Mouse (Mus musculus) right cerebral cortex, postnatal 4 days (tissue): Measurements from ENCODE around the gene Mfsd11.
A peak's percentile ranks its signal among the peaks of the same experiment; 100 is the strongest.
"Not testable (repeated sequence)": the region's sequence is repeated elsewhere in the genome, so short reads cannot be mapped to it uniquely, and the experiment has no call there.

ENCODE experiments used
- DNase-seq: peaks from one replicate; pipeline ENCODE4 v3.0.0-alpha.2; 2022

The Mfsd11 gene

DNA sequence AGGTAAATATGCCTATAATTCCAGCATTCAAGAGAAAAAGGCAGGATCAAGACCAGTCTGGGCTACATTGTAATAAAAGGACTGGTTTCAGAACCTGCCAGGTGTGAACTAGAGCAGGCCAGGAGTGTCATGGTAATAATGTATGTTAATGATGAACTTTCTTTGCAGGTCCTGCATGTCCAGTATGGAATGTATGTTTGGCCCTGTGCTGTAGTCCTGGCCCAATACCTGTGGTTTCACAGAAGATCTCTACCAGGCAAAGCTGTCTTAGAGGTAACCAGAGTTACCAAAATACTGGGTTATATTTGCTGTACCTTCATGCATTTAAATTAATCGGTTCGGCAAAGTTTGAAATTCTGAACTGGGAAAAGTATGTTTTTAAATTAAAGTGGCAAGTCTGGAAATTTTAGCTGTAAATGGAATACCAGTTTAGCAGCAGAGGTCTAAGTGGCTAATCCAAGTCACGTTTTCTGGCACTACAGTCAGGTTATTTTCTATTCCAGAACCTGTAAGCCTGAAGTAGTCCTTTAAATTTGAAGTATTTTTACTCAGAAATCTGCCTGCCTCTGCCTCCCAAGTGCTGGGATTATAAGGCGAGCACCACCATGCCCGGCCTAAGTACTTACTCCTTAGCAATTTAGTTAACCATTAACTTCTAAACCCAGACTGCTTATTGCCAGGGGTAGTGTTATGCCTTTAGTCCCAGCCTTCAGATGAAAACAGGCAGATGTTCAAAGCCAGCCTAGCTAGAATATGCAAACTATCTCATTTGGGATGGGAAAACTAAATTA, 4.0 kb upstream of the Mfsd11 start:
- no peak for DNase-seq

DNA sequence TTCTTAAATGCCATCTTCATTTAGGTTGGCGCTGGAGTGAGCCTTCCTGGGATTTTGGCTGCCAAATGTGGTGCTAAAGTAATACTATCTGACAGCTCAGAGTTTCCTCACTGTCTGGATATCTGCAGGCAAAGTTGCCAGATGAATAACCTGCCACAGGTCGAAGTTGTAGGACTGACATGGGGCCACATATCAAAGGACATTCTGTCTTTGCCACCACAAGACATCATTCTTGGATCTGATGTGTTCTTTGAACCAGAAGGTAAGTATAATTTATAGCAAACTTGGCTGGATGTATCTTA, 3.4 kb upstream of the Mfsd11 start:
- not testable (repeated sequence) for DNase-seq

DNA sequence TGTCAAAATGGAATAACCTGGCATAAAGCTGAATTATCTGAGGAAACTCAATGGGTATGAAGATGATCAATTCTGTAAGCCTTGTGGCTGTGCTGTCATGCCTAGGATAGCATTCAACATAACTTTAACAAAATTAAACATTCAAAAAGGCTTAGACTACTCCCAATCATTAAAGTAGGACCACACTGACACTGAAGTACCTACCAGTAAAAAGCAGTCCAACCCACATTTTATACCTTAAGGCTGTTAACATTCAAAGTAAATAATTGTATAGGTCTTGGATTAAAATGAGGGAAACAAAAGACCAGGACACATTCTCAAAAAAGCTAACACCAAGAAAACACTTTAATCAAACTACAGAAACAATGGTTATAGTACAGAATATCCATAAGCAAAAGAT, 2.7 kb upstream of the Mfsd11 start:
- no peak for DNase-seq

DNA sequence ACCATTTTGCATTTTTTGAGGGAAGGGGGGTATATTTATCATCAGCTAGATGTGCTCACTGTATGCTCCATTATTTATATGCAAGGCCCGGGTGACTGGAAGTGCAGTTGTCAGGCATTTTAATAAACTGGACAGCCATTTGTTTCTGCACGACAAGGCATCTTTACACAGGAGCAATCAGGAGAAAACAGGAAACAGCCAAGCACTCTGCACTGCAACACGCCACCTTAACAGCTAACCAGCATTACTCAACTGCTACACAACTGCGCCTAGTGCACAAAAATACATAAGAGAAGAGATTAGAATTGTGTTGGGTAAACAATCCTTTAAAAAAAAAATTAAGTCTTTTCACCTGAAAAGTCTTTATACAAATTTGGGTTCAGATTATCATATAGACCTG, 2.2 kb upstream of the Mfsd11 start:
- no peak for DNase-seq

DNA sequence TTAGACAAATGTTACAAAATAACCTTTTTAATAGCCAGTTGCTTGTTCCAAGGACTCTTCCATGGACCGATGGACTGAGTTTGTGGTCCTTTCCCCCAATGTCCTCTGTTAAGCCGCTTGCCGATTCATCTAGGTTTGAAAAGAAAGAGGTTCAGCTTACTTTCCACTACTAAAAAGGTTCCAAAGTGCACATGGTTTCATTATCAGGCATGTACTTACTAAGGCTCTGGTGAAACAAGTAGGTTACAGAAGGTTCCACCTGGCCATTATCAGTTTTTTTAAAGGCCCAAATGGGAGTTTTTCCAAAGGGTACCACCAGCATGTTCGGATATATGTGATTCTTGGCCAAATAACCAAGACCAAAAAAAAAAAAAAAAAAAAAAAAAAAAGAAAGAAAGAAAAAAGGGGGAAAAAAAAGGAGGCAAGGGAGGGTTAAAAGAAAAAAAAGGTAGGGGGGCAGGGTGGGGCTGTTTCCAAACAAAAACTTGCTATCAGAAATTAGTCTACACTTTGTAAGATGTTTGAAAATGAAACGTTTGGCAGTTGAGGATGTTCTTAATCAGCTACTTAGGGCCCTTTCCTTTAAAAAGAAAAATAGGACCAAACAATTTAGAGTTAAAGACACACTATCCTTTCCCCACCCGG, 1.3 kb upstream of the Mfsd11 start:
- no peak for DNase-seq

DNA sequence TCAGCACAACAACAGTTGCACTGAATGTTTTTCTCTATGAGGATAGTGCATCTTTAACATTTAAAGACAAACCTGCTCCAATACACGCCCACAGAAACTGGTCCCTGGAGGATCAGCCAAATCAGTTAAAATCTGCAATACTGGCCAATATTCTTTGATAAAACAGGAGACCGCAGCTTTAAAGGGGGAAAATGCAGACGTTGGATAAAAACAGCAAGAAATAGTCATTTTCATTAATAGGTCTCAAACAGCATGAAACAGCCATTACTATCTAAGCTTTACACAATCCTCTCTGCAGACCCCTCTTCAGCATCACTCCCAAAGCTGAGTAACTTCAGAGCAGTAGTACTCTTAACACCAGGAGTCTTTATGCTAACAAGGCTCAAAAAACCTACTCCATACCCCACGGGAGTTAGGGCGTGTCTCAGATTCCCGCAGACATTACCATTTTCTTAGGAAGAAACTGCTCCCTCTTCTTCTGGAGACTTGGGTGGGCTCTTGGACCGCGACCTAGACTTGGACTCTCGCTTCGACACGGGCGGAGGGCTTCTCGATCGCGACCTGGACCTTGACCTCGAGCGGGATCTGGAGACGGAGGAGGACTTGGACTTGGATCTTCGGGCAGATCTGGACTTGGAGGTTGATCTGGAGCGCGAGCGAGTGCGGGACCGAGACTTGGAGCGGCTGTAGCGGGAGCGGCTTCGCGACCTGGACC, 507 bp upstream of the Mfsd11 start:
- no peak for DNase-seq

DNA sequence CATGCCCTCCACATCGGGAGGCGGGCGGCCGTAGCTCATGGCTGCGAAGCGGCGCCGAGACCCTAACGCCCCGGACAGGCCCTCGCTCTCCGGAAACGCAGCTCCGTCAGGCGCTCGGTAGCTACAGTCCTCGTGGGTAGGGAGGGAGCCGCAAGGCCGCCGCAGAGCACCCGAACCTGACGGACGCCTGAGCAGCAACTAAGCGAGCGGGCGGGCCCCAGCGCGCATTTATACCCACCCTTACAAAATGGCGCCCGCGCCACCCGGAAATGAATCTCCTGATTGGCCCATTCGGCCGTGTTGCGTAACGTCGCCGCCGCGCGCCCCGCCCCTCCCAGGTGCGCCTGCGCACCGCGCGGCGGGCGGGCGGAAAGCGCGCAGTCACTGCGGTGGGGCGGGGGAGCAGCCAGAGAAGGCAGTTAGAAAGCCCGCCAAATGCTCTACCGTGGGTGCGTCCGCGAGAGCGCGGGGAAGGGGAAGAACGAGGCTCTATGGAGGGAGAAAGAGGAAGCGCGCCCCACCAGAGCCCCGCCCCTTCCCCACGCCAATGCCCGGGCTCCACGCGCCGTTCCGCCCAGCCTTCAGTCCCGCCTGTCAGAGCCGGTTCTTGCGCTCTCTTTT, 761 bp downstream of the Mfsd11 start, which contains the start of gene Srsf2:
Gene Srsf2, minus strand, starts transcription at position 204 of the 621 bp plus-strand sequence.
- peak; percentile 97 for DNase-seq

DNA sequence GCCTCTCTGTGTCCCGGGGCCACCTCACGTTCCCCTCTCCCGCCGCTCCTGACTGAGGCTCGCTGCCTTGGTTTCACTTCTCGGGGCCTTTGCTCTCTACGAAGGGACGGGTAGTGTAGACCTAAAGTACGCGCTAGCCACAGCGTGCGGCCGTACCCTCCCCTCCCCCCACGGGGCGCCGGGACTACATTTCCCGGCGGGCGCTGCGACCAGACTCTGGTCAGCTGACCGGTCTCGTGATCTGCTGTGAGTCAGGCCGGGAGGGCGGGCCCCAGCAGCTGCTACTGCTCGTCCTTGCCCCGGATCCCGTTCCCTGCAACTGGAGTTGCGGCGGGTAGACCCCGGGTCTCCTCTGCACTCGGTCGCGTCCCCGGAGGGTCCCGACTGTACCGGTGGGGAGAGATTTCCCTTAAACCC, 1.3 kb downstream of the Mfsd11 start:
- peak; percentile 98 for DNase-seq

DNA sequence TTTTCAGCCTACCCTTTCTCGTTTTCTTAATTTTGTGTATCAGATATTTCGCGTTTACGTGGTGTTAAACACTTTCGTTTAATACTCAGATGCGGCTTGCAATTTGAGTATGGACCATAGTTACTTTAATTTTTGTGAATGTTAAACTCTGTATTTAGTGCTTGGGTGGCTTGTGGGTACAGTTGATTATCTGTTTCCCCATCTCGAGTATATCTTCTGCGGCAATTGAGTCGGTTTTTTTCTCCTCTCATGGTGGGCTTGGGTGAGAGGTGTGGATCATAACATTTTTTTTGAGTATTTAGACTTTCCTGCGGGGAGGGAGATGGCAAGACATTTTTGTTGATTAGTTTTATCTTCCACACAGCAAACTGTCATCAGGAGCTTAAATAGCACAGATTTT, 2.0 kb downstream of the Mfsd11 start:
- DNase-seq = no peak

DNA sequence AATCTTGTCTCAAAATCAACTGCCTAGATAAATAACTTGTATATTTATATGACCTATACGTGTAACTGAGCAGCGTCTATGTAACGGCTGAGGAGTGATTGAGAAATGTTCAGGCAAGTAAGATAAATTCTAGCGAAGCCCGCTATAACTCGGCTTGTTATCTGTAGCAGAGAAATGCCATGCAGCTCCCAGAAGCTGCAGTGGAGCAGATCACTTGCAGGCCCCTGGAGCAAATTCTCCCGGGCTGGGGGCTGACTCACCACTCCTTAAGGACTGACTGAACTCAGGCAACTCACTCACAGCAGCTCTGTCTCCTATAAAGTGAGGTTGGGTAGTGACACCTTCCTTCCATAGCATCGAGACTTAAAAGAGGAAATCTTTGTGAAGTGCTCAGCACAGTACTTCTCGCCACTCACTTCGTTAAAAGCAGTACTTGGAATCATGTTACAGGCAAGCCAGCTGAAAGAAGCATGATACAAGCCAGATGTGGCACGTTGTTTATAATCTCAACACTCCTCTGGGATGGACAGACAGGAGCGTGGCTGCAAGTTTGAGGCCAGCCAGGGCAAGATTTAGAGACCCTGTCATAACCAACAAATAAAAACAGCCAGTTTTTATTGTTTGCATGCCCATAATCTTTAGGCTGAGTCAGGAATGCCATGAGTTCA, 5.1 kb downstream of the Mfsd11 start:
- no peak for DNase-seq

DNA sequence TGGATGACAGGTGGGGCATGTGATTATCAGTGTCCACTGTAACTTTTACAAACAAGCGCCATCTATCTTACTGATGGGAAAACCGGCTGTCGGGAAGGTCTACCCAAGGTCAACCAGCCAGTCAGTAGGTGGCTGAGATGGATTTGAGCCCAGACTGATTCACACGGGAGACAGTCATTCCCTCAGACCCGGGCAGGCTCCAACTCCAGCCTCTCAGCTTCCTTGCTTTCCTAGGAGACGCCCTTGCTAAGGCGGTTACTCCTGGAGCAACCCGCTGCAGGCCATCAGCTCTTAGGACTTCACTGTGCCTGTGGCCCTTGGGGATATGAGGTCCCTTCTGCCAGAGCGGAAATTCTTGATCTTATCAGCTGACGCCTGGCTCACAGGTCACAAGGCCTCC, 12.2 kb downstream of the Mfsd11 start:
- no peak for DNase-seq

DNA sequence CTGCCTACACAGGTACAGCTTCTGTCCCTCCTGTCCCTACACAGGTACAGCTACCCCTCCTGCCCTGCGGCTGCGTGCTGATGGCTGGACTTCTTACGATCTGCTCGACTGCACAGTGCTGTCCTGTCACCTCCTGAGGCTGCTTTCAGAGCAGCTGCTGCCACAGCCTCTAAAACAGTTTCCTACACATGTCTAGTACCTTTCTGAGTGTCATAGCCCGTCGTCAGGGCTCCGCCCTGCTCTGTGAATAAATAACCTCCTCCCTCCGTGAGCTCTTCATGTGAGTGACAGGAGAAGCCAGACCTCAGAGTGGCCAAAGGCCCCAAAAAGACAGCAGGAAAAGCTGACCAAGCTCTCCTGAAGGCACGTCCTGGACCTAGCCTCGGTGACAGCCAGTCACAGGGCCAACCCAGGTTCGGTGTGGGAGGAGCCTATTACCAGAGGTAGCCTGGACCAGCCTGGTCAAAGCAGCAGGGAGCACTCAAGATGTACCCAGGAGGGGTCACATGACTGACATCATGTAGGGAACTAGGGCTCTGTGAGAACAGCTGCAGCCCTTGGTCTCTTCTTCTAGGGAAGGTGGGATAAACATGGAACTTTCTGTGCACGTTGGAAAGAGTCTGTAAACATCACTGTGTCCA, 13.8 kb downstream of the Mfsd11 start:
- no peak for DNase-seq

DNA sequence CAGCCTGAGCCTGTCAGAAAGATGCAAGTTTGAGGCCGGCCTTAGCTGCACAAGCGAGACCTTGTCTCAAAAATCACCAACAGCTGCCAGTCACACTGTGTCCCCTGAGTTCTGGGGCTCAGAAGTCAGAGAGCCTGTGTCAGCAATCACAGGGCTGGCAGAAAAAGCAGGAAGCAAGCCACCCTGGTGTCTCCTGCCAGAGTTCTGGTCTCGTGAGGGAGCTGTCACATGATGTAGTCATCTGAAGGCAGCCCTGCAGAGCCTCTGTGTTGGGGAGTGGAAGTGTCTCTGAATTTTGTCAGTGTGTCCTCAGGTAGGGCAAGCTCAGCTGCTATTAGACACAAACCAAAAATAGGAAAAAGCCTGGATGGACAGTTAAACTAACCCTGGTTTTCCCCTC, 15.9 kb downstream of the Mfsd11 start:
- no peak for DNase-seq

DNA sequence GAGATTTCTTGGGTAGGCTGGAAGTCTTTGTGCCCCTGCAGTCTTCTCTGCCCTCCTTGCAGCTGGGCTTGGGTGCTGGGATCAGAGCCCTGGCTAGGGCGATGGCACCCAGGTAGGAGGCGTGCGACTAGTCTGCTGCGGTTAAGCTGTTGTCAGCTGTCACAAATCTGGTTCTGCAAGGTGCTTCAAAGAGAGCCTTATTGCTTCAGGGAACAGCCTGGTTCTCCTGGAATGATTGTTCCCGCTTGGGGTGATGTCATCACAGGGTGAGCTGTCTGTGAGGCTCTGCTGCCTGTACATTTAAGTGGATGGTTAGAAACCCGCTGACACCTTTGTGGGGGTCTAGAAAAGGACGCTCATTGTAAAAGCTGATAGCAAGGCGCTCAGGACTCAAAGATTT, 17.0 kb downstream of the Mfsd11 start:
- DNase-seq = no peak

DNA sequence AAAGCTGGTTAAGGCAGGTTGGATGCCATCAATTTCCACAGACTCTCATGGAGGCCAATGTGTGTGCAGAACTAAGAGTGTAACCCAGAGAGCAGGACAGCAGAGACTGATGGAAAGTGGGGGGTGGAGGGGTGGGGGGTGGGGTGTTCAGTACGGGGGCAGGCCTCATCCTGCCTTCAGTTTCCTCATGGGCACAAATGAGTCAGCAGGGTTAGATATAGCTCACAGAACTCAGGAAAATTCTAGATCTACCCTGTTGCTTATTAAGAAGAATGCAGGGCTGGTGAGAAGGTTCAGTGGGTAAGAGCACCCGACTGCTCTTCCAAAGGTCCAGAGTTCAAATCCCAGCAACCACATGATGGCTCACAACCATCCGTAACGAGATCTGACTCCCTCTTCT, 17.4 kb downstream of the Mfsd11 start:
- DNase-seq = no peak

DNA sequence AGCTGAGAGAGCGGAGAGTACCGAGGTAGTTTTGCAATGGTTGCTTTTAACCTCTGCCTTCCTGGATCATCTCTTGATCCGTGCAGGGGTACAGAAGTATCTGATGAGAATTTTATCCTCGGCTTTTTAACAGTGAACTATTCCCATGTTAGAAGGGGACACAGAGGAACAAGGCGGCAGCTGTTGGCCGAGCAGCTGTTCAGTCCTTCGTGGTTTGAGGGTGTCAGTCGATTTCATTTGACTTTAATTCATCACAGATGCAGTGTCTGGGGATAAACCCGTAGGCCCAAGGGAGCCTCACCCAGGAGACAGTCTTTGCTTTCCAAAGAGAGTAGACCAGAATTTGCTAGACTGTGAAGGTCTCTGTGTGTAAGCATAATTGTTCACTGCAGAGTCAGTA, 19.3 kb downstream of the Mfsd11 start:
- no peak for DNase-seq

DNA sequence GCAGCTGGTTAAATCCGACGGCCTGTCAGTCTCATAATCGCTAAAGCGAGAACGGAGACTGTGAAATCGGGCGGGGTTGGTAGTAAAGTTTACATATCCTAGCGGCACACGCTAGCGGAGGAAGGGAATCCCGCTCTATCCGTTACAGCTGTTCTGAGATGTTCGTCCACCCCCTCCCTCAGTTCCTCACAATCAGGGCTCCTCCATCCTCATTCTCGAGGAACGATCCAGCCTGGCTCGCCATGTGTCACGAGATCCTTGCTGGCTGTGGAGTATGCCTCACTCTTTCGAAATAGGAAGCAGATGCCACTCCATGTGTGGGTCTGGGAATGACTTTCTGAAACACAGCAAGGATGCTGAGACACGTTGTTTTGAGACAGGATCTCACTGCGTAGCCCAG, 21.7 kb downstream of the Mfsd11 start:
- no peak for DNase-seq

DNA sequence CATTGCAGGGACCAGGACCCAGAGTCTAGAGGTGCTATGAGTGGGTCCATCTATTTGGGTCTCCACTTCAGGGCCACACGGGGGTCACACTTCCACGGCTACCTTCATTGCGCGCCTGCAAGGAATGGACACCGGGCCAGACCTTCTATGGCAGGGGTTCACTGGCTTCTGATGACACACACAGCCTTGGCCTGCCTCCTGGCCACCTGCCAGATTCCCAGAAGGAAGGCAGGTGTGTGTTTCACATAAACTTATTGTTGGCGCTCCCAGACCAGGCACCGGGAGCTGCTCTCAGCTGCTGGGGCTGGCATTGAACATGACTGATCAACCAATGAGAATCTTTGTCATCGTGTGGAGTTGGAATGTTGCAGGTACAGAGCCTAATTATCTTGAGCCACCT, 26.2 kb downstream of the Mfsd11 start:
- no peak for DNase-seq

DNA sequence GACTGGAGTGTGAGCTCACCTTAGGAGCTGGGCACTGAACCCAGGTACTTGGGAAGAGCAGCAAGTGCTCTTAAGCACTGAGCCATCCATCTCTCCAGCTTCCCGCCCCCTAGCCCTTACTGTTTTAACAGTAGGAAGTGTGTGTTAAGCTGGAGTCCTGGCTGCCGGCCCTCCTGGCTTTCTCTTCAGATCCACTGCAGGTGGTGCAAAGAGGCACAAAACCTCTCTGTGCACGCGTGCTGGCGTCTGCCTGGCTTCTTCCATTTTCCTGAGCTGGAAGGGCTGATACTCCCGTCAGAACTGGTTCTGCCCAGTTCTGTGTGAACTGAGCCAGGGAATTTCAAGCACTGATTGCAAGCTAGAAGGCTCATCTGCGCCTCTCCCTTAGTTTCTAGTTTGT, 28.6 kb downstream of the Mfsd11 start:
- DNase-seq = no peak

DNA sequence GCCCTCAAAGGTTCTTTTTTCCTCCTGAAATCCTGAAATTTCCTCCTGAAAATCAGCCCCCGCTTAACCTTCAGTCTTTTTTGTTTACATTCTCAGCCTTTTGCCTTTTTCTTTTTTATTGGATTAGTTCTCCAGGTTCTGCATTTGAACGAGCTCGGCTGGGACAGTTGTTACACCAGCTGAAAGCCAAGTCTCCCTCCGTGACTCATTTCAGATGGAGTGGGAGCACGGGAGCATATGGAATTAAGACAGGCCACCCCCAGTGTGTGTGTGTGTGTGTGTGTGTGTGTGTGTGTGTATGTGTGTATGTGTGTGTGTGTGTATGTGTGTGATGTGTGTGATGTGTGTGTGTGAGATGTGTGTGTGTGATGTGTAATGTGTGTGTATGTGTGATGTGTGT, 29.2 kb downstream of the Mfsd11 start:
- DNase-seq = no peak

DNA sequence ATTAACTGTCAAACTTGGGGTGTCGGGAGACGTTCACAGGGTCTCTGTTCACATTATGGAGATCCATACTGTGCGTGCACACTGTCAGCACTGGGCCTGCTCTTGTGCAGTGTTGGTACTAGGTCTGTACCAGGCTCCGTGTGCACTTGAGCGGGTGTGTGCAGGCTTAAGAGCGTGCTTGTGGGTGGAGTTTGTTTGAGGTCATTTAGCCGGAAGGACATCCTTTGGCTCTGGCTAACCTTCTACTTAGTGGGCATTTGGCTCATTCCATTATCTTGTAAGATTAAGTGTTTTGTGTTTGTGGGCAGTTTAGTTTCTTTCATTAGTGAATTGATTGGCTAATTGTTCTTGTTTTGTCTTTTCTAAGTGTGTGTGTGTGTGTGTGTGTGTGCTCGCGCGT, 30.2 kb downstream of the Mfsd11 start:
- no peak for DNase-seq

DNA sequence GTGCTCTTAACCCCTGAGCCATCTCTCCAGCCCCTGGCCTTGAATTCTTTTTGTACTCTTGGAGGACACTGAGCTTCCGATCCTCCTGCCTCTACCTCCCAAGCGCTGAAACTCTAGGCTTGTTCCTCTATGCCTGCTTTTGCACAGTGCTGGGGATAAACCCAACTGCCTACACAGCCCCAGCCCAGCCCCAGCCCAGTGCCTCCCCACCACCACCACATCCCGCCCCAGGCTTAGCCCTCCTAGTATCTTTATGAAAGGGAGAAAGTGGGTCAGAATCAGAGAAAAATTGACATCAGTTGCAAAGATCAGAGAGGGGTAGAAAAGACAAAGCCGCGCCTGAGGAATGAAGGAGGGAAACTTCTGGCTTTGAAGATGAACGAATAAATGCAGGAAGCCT, 31.8 kb downstream of the Mfsd11 start:
- no peak for DNase-seq
